Mouse (Mus musculus): Measurements from ENCODE around the gene Lbx2. TPM values are rescaled to one million over a fixed set of nuclear protein-coding genes. Genes with fewer than 3 reads are reported as not detected.

Lbx2 gene
- polyA plus RNA-seq, 1 experiment from 2014 or later = not detected

- peak; percentile 87 for ATAC-seq
- peaks cover 25% of the 10 kb centered on the region for H3K4me1 ChIP-seq (replicated peaks)
- H3K4me3 ChIP-seq (replicated peaks) = peak within 1 kb of the TSS; percentile 72
- H3K27ac ChIP-seq = peak within 1 kb of the TSS; percentile 91
- H3K36me3 ChIP-seq = peaks cover 23% of the 10 kb centered on the region
- H3K9me3 ChIP-seq = no peaks in the 10 kb centered on the region
- WGBS = under 1% methylated on average over 54 of the region's 54 CpGs
- H3K27me3 ChIP-seq = peaks cover 54% of the 10 kb centered on the region
- peak within 1 kb of the TSS; percentile 88 for H3K4me2 ChIP-seq (replicated peaks)
- H3K9ac ChIP-seq (replicated peaks) = peak within 1 kb of the TSS; percentile 77
Observed at GRCm38 (mm10) chr6:83077630-83078323, 8.4 kb upstream of the Lbx2 start, which contains the start of gene Pcgf1. Pcgf1 (plus strand) TSS chr6:83077869.

GRCm38 (mm10) chr6:83078324-83078858, 7.8 kb upstream of the Lbx2 start:
- H3K4me1 ChIP-seq (replicated peaks) = peaks cover 25% of the 10 kb centered on the region
- under 1% methylated on average over 46 of the region's 46 CpGs for WGBS
- ATAC-seq = peak; percentile 92
- peak overlapping the region; percentile 77 for H3K9ac ChIP-seq (replicated peaks)
- H3K4me2 ChIP-seq (replicated peaks) = peak overlapping the region; percentile 82
- no peaks in the 10 kb centered on the region for H3K9me3 ChIP-seq
- H3K4me3 ChIP-seq (replicated peaks) = peak overlapping the region; percentile 72
- H3K27me3 ChIP-seq = peaks cover 54% of the 10 kb centered on the region
- H3K27ac ChIP-seq = peak overlapping the region; percentile 91
- peaks cover 23% of the 10 kb centered on the region for H3K36me3 ChIP-seq

GRCm38 (mm10) chr6:83080210-83080609, 6.0 kb upstream of the Lbx2 start:
- H3K27me3 ChIP-seq = peaks cover 54% of the 10 kb centered on the region
- H3K4me1 ChIP-seq (replicated peaks) = peaks cover 25% of the 10 kb centered on the region
- ATAC-seq = no peak
- no peak overlapping the region for H3K4me2 ChIP-seq (replicated peaks)
- no peak overlapping the region for H3K9ac ChIP-seq (replicated peaks)
- no peaks in the 10 kb centered on the region for H3K9me3 ChIP-seq
- H3K27ac ChIP-seq = no peak overlapping the region
- 96% methylated on average over 5 of the region's 5 CpGs for WGBS
- H3K36me3 ChIP-seq = peaks cover 23% of the 10 kb centered on the region
- no peak overlapping the region for H3K4me3 ChIP-seq (replicated peaks)

- WGBS = 5% methylated on average over 5 of the region's 5 CpGs
- Histone ChIP-seq H3K9me3 (no peaks in the 10 kb centered on the region), H3K9ac (replicated peaks) (no peak overlapping the region), H3K4me3 (replicated peaks) (no peak overlapping the region), H3K27ac (no peak overlapping the region), H3K27me3 (peaks cover 68% of the 10 kb centered on the region), H3K4me1 (replicated peaks) (peaks cover 28% of the 10 kb centered on the region), H3K4me2 (replicated peaks) (no peak overlapping the region), H3K36me3 (peaks cover 23% of the 10 kb centered on the region)
- no peak for ATAC-seq
Observed at GRCm38 (mm10) chr6:83083497-83083896, 2.7 kb upstream of the Lbx2 start.

- no peak; the same call in 1 of the 2 replicates for ATAC-seq
- H3K27me3 ChIP-seq = peaks cover 77% of the 10 kb centered on the region
Observed at GRCm38 (mm10) chr6:83084477-83084876, 1.7 kb upstream of the Lbx2 start.

DNA sequence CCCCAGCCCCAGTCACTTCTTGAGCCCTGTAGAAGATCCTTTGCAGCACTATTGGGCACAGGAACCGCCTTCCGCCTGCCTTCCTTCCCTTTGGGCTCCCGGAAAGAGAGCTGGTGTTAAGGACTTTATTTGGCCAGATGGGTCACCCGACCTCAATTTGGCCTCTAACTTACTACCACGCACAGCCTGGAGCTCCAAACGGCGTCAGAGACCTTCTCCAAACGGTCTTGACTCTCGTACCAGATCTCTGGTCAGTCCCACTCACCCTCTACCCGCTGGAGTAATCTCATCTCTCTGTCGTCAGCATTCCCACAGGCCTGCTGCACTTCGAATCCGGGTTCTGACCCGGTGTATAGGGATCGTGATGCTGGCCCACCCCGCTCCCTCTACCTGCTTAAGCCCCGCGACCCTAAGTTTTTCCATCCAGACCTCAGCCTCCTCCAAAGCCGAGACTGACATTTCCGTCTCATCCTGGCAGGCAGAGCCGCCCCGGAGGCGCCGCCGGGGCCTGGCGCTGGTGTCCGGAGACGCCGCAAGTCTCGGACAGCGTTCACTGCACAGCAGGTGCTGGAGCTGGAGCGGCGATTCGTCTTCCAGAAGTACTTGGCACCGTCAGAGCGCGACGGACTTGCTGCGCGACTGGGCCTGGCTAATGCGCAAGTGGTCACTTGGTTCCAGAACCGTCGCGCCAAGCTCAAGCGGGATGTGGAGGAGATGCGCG, 1.2 kb downstream of the Lbx2 start:
- no peak for ATAC-seq
- H3K9ac ChIP-seq (replicated peaks) = no peak overlapping the region
- peaks cover under 1% of the 10 kb centered on the region; the same call in 1 of the 2 replicates for H3K36me3 ChIP-seq
- peak overlapping the region; percentile 27 for H3K4me2 ChIP-seq (replicated peaks)
- peaks cover 94% of the 10 kb centered on the region for H3K27me3 ChIP-seq
- H3K4me3 ChIP-seq (replicated peaks) = peak overlapping the region; percentile 16
- no peak overlapping the region for H3K27ac ChIP-seq
- WGBS = under 1% methylated on average over 47 of the region's 47 CpGs
- peaks cover 11% of the 10 kb centered on the region for H3K4me1 ChIP-seq (replicated peaks)
- H3K9me3 ChIP-seq = no peaks in the 10 kb centered on the region

More at GRCm38 (mm10) chr6:83084477-83084876, 1.7 kb upstream of the Lbx2 start:
- Histone ChIP-seq H3K9me3 (no peaks in the 10 kb centered on the region), H3K4me3 (replicated peaks) (no peak overlapping the region), H3K9ac (replicated peaks) (no peak overlapping the region), H3K36me3 (peaks cover 23% of the 10 kb centered on the region), H3K4me2 (replicated peaks) (no peak overlapping the region), H3K27ac (no peak overlapping the region), H3K4me1 (replicated peaks) (peaks cover 20% of the 10 kb centered on the region)
- 2% methylated on average over 6 of the region's 6 CpGs for WGBS

GRCm38 (mm10) chr6:83087926-83088260, 1.7 kb downstream of the Lbx2 start:
- H3K4me3 ChIP-seq (replicated peaks) = peak overlapping the region; percentile 16; the same call in 1 of the 2 replicates
- peaks cover 11% of the 10 kb centered on the region for H3K4me1 ChIP-seq (replicated peaks)
- H3K27ac ChIP-seq = no peak overlapping the region
- H3K9me3 ChIP-seq = no peaks in the 10 kb centered on the region
- ATAC-seq = no peak
- H3K9ac ChIP-seq (replicated peaks) = no peak overlapping the region
- H3K36me3 ChIP-seq = no peaks in the 10 kb centered on the region
- peaks cover 94% of the 10 kb centered on the region for H3K27me3 ChIP-seq
- peak overlapping the region; percentile 27 for H3K4me2 ChIP-seq (replicated peaks)
- WGBS = 3% methylated on average over 9 of the region's 9 CpGs

- H3K4me3 ChIP-seq (replicated peaks) = no peak overlapping the region
- WGBS = 54% methylated on average over 6 of the region's 6 CpGs
- no peak overlapping the region for H3K4me2 ChIP-seq (replicated peaks)
- H3K27ac ChIP-seq = no peak overlapping the region
- H3K9me3 ChIP-seq = no peaks in the 10 kb centered on the region
- peaks cover 50% of the 10 kb centered on the region for H3K27me3 ChIP-seq
- H3K9ac ChIP-seq (replicated peaks) = no peak overlapping the region
- peaks cover 3% of the 10 kb centered on the region for H3K4me1 ChIP-seq (replicated peaks)
- ATAC-seq = no peak
- H3K36me3 ChIP-seq = no peaks in the 10 kb centered on the region
Observed at GRCm38 (mm10) chr6:83092416-83093127, 6.4 kb downstream of the Lbx2 start.

GRCm38 (mm10) chr6:83095968-83096367, 9.8 kb downstream of the Lbx2 start:
- no peak overlapping the region for H3K4me2 ChIP-seq (replicated peaks)
- H3K4me1 ChIP-seq (replicated peaks) = peaks cover 2% of the 10 kb centered on the region; the same call in 1 of the 2 replicates
- H3K4me3 ChIP-seq (replicated peaks) = no peak overlapping the region
- 48% methylated on average over 6 of the region's 6 CpGs for WGBS
- ATAC-seq = no peak
- no peak overlapping the region for H3K27ac ChIP-seq
- H3K36me3 ChIP-seq = no peaks in the 10 kb centered on the region
- peaks cover 29% of the 10 kb centered on the region for H3K27me3 ChIP-seq
- no peaks in the 10 kb centered on the region for H3K9me3 ChIP-seq
- no peak overlapping the region for H3K9ac ChIP-seq (replicated peaks)

GRCm38 (mm10) chr6:83098411-83098810, 12.2 kb downstream of the Lbx2 start:
- no peak overlapping the region for H3K9ac ChIP-seq (replicated peaks)
- no peak overlapping the region for H3K27ac ChIP-seq
- 66% methylated on average over 2 of the region's 2 CpGs for WGBS
- H3K4me1 ChIP-seq (replicated peaks) = peaks cover 18% of the 10 kb centered on the region
- ATAC-seq = no peak
- H3K27me3 ChIP-seq = peaks cover 17% of the 10 kb centered on the region
- H3K36me3 ChIP-seq = no peaks in the 10 kb centered on the region
- H3K4me2 ChIP-seq (replicated peaks) = no peak overlapping the region
- no peaks in the 10 kb centered on the region for H3K9me3 ChIP-seq
- H3K4me3 ChIP-seq (replicated peaks) = no peak overlapping the region

GRCm38 (mm10) chr6:83101316-83101687, 15.1 kb downstream of the Lbx2 start, which contains the start of the genes Ccdc142 and Gm42688:
Ccdc142 (plus strand) TSS chr6:83101601.
Gm42688 (plus strand) TSS chr6:83101617.
- Histone ChIP-seq H3K27me3 (peaks cover 16% of the 10 kb centered on the region), H3K4me3 (replicated peaks) (peak within 1 kb of the TSS; percentile 73), H3K4me1 (replicated peaks) (peaks cover 20% of the 10 kb centered on the region), H3K27ac (peak within 1 kb of the TSS; percentile 87), H3K9me3 (no peaks in the 10 kb centered on the region), H3K9ac (replicated peaks) (peak within 1 kb of the TSS; percentile 81), H3K4me2 (replicated peaks) (peak within 1 kb of the TSS; percentile 94), H3K36me3 (0 out of 2 replicates have a peak, but pooled peaks cover 9% of the 10 kb centered on the region)
- ATAC-seq = peak; percentile 83
- under 1% methylated on average over 25 of the region's 25 CpGs for WGBS
